Mouse (Mus musculus): ENCODE results near the gene Ofcc1. TPM values are rescaled to one million over a fixed set of nuclear protein-coding genes. Genes with fewer than 3 reads are reported as not detected.

Ofcc1 gene
- polyA plus RNA-seq, 1 experiment: 0.05 TPM

- no peak for TF ChIP-seq CTCF (IDR thresholded peaks at IDR 0.05; ENCODE audit: borderline replicate concordance, extremely low read depth, insufficient read depth, insufficient read length)
- no peak for TF ChIP-seq POLR2A (IDR thresholded peaks at IDR 0.05; ENCODE audit: borderline replicate concordance, extremely low read depth, insufficient read depth, insufficient read length, poor library complexity, severe bottlenecking)
- no peak for DNase-seq (ENCODE audit: low read depth)
Measured at GRCm38 (mm10) chr13:40315158-40315792, 46.0 kb downstream of the Ofcc1 start.

DNA sequence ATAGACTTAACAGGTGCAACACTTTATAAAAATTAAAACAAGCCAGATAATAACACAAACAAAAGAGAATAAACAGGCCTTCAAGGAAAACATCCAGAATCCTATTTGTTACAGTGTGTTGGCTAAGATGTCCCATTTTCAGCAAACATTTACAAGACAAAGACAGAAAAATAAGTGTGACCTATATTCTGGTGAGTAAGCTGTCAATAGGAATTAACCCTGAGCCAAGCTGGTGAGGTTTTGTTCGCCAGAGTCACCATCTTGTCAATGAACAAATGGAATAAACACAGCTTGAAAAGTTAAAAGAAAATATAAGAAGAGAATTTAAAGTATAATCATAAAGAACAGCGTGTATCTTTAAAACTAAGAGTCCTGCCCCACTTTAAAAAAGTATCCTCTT, 68.4 kb downstream of the Ofcc1 start:
- DNase-seq (ENCODE audit: low read depth): no peak
- TF ChIP-seq CTCF (IDR thresholded peaks at IDR 0.05; ENCODE audit: borderline replicate concordance, extremely low read depth, insufficient read depth, insufficient read length) (no peak), POLR2A (IDR thresholded peaks at IDR 0.05; ENCODE audit: borderline replicate concordance, extremely low read depth, insufficient read depth, insufficient read length, poor library complexity, severe bottlenecking) (no peak)

- TF ChIP-seq CTCF (IDR thresholded peaks at IDR 0.05; ENCODE audit: borderline replicate concordance, extremely low read depth, insufficient read depth, insufficient read length): no peak
- no peak for DNase-seq (ENCODE audit: low read depth)
Measured at GRCm38 (mm10) chr13:40290846-40291245, 70.4 kb downstream of the Ofcc1 start.

DNA sequence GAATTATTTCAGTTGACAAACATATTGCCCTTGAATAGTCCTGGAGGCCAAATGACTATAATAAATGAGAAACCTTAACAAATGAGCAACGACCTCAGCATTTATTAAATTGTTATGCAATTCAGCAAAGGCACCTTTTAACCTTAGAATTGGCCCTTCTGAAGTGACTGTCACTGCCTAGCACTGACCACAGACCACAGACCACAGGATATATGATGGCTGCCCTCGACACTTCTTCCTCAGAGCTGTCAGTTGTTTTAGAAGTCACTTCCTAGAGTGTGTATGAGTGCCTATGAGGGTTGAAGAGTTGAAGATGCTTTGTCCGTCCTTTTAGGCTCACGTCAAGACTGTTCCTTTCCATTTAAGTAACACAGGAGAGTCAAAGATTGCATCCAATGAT, 72.6 kb downstream of the Ofcc1 start:
- no peak for DNase-seq (ENCODE audit: low read depth)
- no peak for TF ChIP-seq CTCF (IDR thresholded peaks at IDR 0.05; ENCODE audit: borderline replicate concordance, extremely low read depth, insufficient read depth, insufficient read length)
- no peak for TF ChIP-seq POLR2A (IDR thresholded peaks at IDR 0.05; ENCODE audit: borderline replicate concordance, extremely low read depth, insufficient read depth, insufficient read length, poor library complexity, severe bottlenecking)

DNA sequence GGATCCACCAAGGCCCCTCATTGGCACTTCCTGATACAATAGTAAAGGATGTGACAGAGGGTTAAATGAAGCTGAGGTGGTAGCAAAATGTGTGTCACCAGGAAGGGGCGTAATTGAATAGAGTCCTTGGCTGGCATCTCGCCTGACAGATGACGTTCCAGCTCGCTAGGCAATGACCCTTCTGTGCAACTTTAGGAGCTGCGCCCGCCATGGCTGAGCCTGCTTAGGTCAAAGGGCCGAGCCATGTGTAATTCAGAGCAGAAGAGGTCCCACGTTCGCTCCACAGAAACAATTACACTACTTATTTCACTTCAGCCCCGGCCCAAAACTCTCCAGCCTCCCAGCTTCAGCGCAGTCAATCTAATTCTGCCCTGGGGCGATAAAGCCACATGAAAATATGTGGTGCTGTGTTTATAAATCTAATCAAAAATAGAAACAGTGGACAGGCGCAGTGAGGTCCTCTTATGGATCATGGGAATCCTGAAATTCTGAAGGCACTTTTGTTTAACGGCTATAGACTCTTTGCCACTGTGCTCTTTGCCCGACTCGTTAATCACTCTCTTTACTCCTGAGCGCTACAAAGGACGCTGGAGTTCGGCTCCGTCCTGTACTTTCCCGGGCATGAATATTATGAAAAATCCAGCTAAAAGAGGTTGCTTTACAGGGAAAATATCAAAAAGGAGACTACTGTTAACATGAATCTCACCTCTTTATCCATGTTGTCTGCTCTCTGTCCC, 73.8 kb downstream of the Ofcc1 start:
- peak; percentile 37 for DNase-seq (ENCODE audit: low read depth)
- TF ChIP-seq POLR2A (IDR thresholded peaks at IDR 0.05; ENCODE audit: borderline replicate concordance, extremely low read depth, insufficient read depth, insufficient read length, poor library complexity, severe bottlenecking) (no peak), CTCF (IDR thresholded peaks at IDR 0.05; ENCODE audit: borderline replicate concordance, extremely low read depth, insufficient read depth, insufficient read length) (no peak)

DNA sequence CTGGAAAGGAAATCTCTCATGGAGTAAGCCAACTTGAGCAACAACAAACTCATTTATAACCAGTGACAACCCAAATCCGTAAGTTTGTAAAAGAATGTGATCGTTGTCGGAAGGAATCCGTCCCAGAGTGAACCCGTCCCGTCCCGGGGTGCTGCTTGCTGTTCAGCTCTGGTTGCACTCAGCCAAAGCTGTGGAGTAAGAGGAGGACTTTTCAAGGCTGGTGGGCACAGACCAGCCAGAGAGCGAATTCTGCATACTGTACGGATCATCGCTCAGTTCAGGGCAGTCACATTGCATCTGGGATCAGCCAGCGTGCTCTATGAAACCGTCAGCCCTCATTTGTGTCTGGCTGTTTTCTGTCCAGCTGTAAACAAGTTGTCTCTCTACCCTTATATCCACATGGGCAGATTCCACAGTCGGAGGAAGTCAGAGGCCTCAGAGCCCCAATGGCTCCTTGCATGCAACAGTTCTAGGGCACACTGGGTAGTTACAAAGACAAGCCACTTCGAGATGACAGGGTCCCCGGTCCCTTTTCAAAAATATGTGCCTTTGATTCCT, 75.9 kb downstream of the Ofcc1 start:
- DNase-seq (ENCODE audit: low read depth): no peak
- TF ChIP-seq POLR2A (IDR thresholded peaks at IDR 0.05; ENCODE audit: borderline replicate concordance, extremely low read depth, insufficient read depth, insufficient read length, poor library complexity, severe bottlenecking) (no peak), CTCF (IDR thresholded peaks at IDR 0.05; ENCODE audit: borderline replicate concordance, extremely low read depth, insufficient read depth, insufficient read length) (no peak)

GRCm38 (mm10) chr13:40280616-40281015, 80.6 kb downstream of the Ofcc1 start:
- TF ChIP-seq POLR2A (IDR thresholded peaks at IDR 0.05; ENCODE audit: borderline replicate concordance, extremely low read depth, insufficient read depth, insufficient read length, poor library complexity, severe bottlenecking) (no peak), CTCF (IDR thresholded peaks at IDR 0.05; ENCODE audit: borderline replicate concordance, extremely low read depth, insufficient read depth, insufficient read length) (no peak)
- DNase-seq (ENCODE audit: low read depth): peak; percentile 23

- DNase-seq (ENCODE audit: low read depth): no peak
- TF ChIP-seq POLR2A (IDR thresholded peaks at IDR 0.05; ENCODE audit: borderline replicate concordance, extremely low read depth, insufficient read depth, insufficient read length, poor library complexity, severe bottlenecking): no peak
- no peak for TF ChIP-seq CTCF (IDR thresholded peaks at IDR 0.05; ENCODE audit: borderline replicate concordance, extremely low read depth, insufficient read depth, insufficient read length)
Measured at GRCm38 (mm10) chr13:40267546-40267945, 93.7 kb downstream of the Ofcc1 start.

- DNase-seq (ENCODE audit: low read depth): peak; percentile 46
- TF ChIP-seq POLR2A (IDR thresholded peaks at IDR 0.05; ENCODE audit: borderline replicate concordance, extremely low read depth, insufficient read depth, insufficient read length, poor library complexity, severe bottlenecking) (no peak), CTCF (IDR thresholded peaks at IDR 0.05; ENCODE audit: borderline replicate concordance, extremely low read depth, insufficient read depth, insufficient read length) (no peak)
Measured at GRCm38 (mm10) chr13:40263087-40263807, 98.0 kb downstream of the Ofcc1 start.

DNA sequence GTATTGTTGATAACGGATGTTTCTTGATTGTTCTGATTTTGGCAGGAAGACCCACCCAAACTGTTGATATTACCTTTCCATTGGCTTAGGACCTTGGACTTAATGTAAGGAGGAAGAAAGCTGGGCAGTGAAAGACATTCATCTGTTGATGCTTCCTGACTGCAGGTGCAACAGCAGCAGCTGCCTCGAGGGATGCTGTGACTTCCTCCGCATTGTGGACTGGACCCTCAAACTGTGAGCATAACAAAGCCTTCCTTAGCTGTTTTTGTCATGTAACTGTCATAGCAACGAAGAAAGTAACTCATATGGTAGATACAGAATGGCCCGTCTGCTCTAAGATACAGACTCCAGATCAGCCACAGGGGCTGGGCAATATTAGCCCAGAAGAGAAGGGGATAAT, 102.5 kb downstream of the Ofcc1 start:
- no peak for TF ChIP-seq CTCF (IDR thresholded peaks at IDR 0.05; ENCODE audit: borderline replicate concordance, extremely low read depth, insufficient read depth, insufficient read length)
- TF ChIP-seq POLR2A (IDR thresholded peaks at IDR 0.05; ENCODE audit: borderline replicate concordance, extremely low read depth, insufficient read depth, insufficient read length, poor library complexity, severe bottlenecking): no peak
- no peak for DNase-seq (ENCODE audit: low read depth)

DNA sequence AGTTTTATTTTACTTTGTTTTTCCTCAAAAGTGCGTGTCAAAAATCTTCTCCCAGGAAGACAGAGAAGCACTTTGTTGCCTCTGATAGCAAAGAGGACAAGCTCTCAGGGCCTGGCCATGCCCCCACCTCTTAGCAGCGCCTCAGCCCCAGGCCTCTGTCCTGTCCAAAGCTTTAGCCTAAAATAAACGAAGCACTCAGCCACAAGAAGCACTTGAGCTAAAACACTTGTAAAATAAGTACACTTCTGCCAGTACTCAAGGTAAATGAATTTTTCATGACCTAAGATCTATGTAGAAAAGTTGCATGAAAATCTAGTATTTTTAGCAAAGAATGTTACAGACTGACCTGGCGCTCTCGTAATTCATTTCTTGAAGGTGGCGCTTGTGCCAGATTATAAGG, 117.4 kb downstream of the Ofcc1 start:
- no peak for DNase-seq (ENCODE audit: low read depth)
- TF ChIP-seq POLR2A (IDR thresholded peaks at IDR 0.05; ENCODE audit: borderline replicate concordance, extremely low read depth, insufficient read depth, insufficient read length, poor library complexity, severe bottlenecking): no peak
- no peak for TF ChIP-seq CTCF (IDR thresholded peaks at IDR 0.05; ENCODE audit: borderline replicate concordance, extremely low read depth, insufficient read depth, insufficient read length)
